Mouse (Mus musculus): ENCODE results near the gene Nln. TPM values are rescaled to one million over a fixed set of nuclear protein-coding genes. Genes with fewer than 3 reads are reported as not detected.

Gene Nln
- total RNA-seq, 2 experiments from 2014 or later = 29.4 to 58.8 TPM

DNA sequence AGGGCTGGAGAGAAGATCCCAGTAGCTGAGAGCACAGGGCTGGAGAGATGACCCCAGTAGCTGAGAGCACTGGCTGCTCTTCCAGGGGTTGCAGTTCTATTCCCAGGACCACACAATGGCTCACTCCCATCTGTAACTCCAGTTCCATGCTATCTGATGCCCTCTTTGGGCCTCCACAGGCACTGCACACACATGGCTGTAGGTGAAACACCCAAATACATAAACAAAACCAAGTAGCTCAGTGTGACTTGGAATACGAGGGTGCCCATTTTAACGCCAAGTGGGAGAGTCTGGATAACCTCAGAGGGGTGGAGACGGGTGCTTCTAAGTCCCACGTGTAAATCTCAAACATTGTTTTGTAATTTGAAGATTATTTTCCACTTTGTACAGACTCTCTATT lies 9.0 kb downstream of the Nln start:
- ATAC-seq (replicated peaks; ENCODE audit: low FRiP score, low TSS enrichment, poor library complexity, severe bottlenecking) = peak; percentile 66

DNA sequence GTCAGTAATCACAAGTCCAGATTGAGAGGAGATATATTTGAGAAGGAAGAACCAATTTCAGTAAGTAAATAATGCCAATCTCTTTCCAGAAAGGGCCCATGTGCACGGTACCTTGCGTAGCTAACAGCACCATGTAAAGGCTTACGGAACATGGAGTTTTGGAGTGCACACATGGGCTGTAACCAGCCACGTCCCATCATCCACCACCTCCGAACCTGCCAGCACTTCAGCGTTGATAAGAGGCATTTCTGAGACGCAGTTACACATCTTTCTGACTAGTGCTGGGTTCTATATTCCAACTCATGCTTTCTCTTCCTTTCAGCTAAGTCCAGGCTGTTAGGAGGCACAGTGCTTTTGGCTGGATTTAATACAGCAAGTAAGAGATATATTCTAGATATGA lies 12.2 kb downstream of the Nln start:
- ATAC-seq (replicated peaks; ENCODE audit: low FRiP score, low TSS enrichment, poor library complexity, severe bottlenecking) = no peak

DNA sequence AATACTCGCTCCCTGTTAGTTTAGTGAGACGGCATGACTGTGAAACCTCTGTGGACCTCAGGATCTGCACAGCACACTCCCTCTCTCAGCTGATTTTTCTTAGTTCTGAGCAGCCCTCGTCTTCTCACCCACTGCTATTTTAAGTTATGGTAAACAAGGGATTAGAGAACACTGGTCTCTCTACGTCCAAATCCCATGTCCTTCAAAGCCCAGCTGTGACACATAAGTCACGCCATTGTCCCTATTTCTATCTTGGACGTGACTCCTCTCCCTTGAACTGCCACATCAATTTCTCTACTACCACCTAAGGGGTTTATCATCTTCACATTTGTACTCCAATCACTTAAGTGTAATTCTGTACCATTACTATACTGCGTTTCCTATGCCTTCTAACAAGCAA lies 13.5 kb downstream of the Nln start:
- no peak for ATAC-seq (replicated peaks; ENCODE audit: low FRiP score, low TSS enrichment, poor library complexity, severe bottlenecking)

DNA sequence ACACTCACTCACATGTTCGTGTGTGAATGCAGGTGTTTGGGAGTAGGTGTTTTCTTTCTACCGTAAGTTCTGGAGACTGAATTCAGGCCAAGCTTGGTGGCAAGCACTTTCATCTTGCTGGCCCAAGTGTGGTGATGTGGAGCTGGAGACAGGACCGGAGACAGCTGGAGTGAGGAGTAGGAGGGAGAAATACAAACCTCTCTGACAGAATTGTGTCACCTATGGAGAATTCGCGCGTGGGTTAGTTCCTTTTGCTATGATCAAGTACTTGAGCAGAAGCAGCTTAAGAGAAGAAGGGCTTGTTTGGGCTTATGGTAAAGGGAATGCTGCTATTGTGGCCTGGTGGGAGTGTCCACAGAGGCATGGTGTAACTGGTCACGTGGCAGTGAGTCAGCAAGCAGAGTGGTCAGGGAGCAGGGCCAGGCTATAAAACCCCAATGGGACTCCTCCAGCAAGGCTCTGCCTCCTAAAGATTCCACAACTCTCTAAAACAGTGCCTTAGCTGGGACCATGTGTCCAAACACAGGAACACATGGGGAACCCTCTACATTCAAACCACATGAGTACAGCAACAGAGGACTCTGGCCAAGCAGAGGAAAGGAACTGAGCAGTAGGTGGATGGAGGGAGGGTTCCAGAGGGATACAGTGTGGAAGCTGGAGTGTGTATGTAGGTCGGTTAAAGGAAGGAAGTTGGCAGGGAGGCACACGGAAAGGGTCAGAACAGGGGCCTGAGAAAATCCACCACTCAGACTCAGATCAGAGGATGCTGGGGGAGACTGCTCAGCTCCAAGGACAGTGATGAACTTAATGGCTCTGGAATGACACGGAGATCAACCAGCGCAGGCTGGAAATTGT lies 14.7 kb downstream of the Nln start:
- no peak for ATAC-seq (replicated peaks; ENCODE audit: low FRiP score, low TSS enrichment, poor library complexity, severe bottlenecking)

DNA sequence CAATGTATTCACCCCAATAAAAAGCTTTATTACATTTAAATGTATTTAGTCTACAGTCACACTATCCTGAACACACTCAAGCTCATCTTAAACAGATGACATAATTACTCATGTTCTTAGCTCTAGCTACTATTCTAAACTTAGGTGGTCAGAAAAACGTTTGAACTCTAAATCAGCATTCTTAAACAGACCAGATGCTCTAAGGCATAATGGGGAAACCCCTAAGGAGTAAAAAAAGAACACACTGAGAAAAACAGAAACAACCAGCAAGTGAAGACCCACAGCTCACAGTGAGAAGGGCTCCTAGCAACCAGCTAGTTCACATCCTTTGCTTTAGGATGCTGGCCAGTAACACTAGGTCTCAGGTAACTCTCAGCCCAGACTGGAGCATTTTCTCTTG lies 17.7 kb downstream of the Nln start:
- ATAC-seq (replicated peaks; ENCODE audit: low FRiP score, low TSS enrichment, poor library complexity, severe bottlenecking) = no peak

- peak; percentile 96 for ATAC-seq (replicated peaks; ENCODE audit: low FRiP score, low TSS enrichment, poor library complexity, severe bottlenecking)
Measured at GRCm38 (mm10) chr13:104089387-104089786, 20.0 kb downstream of the Nln start.

DNA sequence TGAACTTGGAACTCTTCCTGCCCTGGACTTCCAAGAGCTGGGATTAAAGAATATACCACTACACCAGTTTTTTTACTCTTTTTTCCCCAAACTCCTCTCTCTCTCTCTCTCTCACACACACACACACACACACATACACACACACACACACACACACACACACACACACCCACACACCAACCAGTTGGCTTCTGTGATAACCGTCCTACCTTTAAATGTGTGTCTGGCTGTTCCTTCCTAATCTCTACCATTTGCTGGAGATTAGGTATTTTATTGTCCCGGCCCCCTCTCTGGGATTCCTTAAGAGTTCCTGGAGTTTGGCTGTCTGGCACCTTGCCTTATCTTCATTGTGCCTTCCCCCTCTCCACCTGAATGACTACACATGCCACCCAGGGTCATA lies 24.8 kb downstream of the Nln start:
- ATAC-seq (replicated peaks; ENCODE audit: low FRiP score, low TSS enrichment, poor library complexity, severe bottlenecking) = 0 out of 2 replicates have a peak, but pooled peaks have one; percentile 7

- ATAC-seq (replicated peaks; ENCODE audit: low FRiP score, low TSS enrichment, poor library complexity, severe bottlenecking) = no peak
Measured at GRCm38 (mm10) chr13:104082504-104082903, 26.9 kb downstream of the Nln start.

GRCm38 (mm10) chr13:104076993-104077392 lies 32.4 kb downstream of the Nln start:
- ATAC-seq (replicated peaks; ENCODE audit: low FRiP score, low TSS enrichment, poor library complexity, severe bottlenecking) = no peak

DNA sequence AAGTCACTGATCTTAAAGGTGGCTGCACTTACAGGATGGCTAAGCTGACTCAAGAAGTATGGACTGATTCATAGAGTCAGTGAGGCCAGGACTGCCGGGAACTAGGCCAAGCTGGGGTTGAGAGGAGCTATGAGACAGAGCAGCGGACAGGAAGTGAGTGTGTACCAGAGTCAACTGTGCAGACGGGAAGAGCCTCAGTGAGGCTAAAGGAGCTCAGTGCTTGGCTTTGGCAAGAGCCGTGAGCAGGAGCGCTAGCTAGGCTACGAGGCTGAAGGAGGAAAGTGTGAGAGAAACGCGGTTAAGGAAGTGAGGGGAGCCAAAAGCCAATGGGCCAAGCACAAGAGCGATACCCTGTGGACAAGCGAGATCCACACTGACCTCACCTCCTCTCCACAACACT lies 34.7 kb downstream of the Nln start:
- ATAC-seq (replicated peaks; ENCODE audit: low FRiP score, low TSS enrichment, poor library complexity, severe bottlenecking) = peak; percentile 51

- ATAC-seq (replicated peaks; ENCODE audit: low FRiP score, low TSS enrichment, poor library complexity, severe bottlenecking) = peak; percentile 75
Measured at GRCm38 (mm10) chr13:104074230-104074629, 35.2 kb downstream of the Nln start.

- ATAC-seq (replicated peaks; ENCODE audit: low FRiP score, low TSS enrichment, poor library complexity, severe bottlenecking) = no peak
Measured at GRCm38 (mm10) chr13:104072351-104072750, 37.1 kb downstream of the Nln start.

DNA sequence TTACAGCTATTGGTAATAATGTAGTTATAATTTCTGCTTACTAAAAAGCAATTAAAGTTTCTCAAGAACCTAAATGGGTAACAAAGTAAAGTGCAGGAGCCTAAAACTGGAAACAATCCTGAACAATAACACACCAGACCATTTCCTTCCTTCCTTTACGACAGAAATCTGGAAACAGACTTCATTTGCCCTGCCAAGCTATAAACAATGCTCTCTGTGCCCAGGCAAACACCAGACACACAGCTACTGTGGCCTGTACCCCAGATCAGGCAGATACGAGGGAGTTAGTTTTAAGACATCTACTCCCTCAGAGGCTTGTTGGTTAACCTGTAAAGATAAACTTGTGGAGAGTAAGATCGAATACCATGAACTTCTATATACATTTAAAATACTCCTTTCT lies 38.7 kb downstream of the Nln start:
- ATAC-seq (replicated peaks; ENCODE audit: low FRiP score, low TSS enrichment, poor library complexity, severe bottlenecking) = no peak

DNA sequence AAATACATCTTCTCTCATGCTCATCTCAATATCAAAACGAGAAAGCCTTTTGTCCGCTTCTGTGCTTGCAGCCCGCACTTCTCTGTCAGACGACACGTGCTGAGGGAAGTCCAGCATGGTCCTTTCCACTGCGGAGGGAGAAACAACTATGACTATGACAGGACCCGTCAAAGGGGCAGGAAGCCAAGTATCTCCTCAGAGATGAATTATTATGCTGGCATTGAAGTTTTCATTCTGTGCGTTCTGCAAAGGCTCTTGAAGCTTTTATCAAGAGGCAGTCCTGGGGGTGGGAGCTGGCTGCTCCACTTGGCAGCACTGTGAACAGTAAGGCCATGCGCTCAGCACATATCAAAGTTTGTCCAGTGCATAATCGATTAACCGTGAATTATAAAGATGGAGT lies 40.2 kb downstream of the Nln start:
- ATAC-seq (replicated peaks; ENCODE audit: low FRiP score, low TSS enrichment, poor library complexity, severe bottlenecking) = no peak

GRCm38 (mm10) chr13:104065649-104066347 lies 43.6 kb downstream of the Nln start:
- ATAC-seq (replicated peaks; ENCODE audit: low FRiP score, low TSS enrichment, poor library complexity, severe bottlenecking) = no peak

GRCm38 (mm10) chr13:104063061-104063460 lies 46.4 kb downstream of the Nln start:
- ATAC-seq (replicated peaks; ENCODE audit: low FRiP score, low TSS enrichment, poor library complexity, severe bottlenecking) = no peak

DNA sequence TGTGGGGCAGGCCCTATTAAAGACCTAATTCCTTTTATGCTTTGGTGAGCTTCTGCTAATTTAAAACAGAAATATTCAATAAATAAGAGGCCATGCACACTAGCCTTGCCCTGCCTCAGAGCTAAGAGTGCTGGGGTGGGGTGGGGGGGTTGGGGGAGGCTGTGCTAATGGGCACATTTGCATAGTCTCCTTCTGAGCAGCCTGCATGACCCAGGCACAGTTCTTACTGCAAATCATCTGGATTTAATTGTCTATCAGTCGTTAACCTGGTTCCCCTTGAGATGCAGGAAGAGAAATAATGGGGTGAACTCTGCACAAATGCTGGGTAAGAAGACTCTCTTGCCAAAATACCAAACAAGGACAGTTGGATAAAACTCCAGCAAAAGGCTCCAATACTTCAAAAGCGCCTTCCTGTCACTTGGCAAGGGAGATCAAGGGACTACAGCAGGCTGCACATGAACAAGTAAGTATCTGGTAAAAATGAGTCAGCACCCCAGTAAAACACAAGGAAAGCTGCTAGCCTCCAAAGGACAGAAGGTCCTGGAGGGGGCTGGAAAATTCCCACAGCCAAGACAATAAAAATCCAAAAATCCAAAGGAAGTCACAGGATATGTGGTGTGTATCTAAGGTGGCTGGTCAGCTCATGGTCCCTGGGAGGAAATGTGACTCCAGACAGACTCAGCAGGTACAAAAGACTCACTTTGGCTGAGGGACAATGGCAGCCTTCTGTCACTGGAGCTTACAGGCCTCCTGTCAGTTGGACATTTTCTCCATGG lies 47.3 kb downstream of the Nln start:
- no peak for ATAC-seq (replicated peaks; ENCODE audit: low FRiP score, low TSS enrichment, poor library complexity, severe bottlenecking)

- ATAC-seq (replicated peaks; ENCODE audit: low FRiP score, low TSS enrichment, poor library complexity, severe bottlenecking) = no peak
Measured at GRCm38 (mm10) chr13:104060231-104060630, 49.2 kb downstream of the Nln start.

GRCm38 (mm10) chr13:104059536-104059935 lies 49.9 kb downstream of the Nln start:
- ATAC-seq (replicated peaks; ENCODE audit: low FRiP score, low TSS enrichment, poor library complexity, severe bottlenecking) = peak; percentile 84

DNA sequence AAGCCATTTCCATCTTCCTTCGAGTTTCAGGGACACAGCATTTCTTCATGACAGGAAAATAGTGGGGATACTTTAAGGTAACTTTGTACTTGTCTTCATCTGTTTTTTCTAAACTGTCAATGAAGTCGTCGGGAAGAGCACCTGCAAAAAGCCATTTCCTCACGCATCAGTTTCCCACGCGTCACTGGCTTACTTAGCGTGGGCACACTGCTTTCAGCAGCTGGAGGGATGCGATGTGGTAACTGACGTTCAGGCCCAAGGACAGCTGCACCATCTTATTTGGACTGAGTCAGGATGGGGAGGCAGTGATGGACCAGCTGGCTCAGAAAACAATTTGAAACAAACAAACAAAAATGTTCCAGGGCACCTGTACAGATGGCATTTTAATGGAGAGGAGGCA lies 50.7 kb downstream of the Nln start:
- ATAC-seq (replicated peaks; ENCODE audit: low FRiP score, low TSS enrichment, poor library complexity, severe bottlenecking) = no peak
